Mouse (Mus musculus) NIH3T3 (cell line): ENCODE measurements around the gene Spo11.

Experiments used
- DNase-seq: peaks from one replicate; pipeline ENCODE4 v3.0.0-alpha.2; 2012; ENCODE audit warnings: low read depth

Spo11 gene

GRCm38 (mm10) chr2:173034998-173035397 is 57.5 kb downstream of the Spo11 start:
- DNase-seq = no peak

- no peak for DNase-seq
These were observed 58.2 kb downstream of the Spo11 start for GRCm38 (mm10) chr2:173035653-173036052.

DNA sequence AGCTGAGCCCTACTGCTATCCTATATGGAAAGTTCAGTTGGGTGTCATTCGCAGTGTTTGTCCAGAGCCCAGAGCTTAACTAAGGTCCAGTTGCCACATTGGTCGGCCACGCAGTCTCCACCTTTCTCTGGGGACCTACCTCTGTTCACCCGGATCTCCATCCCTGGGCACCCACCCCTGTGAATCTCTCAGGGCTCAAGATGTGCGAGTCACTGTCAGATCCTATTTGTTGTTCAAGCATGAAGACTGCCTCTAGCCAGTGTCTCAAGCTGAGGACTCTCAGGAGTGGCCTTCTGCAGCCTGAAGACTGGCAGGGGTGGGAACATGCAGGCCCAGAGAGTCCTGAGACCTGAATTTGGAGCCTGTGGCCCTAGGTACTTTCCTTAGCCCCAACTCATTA is 58.6 kb downstream of the Spo11 start:
- no peak for DNase-seq

DNA sequence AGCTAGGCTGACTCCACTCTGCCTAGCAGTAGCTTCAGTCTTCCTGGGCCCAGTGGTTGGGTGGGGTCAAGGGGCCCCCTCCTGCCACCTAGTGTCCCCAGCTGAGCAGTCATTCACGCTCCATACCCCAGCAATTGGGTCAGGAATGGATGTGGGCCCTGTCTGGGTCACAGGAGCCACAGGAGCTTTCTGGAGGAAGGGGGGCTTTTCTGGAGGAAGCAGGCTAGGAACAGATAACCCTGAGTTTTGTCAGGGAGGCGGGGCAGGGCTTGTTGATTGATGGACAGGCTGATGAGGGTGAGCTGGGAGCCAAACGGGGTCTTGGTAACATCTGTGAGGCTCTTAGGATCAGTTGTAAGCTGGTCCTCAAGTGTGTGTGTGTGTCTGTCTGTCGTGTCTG is 59.1 kb downstream of the Spo11 start:
- DNase-seq = no peak

DNA sequence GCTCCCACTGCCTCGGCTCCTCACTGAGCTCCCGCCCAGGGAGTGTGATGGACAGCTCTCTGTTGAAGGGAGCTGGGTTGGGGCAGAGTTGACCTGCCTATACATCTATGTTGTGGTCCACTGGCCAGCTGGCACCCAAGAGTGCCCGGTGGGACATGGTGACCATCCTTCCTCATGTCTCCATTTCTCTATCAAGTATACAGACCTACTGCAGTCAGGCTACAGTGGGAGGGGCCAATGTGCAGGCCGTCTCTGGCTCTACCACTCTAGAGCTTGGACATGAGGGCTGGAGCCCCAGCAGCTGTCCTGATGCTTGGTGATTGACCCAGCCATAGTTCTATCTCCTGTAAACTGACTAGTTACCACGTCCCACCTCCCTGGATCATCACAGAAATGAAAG is 59.8 kb downstream of the Spo11 start:
- no peak for DNase-seq

- no peak for DNase-seq
These were observed 60.5 kb downstream of the Spo11 start for GRCm38 (mm10) chr2:173037827-173038607.

DNA sequence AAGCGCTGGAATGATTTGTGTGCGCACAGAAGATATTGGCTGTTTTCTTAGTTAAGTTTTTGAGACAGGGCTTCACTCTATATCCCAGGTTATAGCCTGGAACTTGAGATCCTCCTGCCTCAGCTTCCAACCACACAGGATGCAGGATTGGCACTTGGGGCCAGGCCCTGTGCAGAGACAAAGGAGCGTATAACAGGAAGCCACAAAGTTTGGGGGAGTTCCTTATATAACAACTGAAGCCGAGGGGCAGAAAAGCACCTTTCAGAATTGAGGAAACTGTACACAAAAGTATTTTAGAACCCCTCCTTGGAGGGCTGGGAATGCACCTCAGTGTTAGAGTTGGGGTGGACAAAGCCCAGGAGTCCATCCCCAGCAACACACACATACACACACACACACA is 61.5 kb downstream of the Spo11 start:
- DNase-seq = no peak

GRCm38 (mm10) chr2:173040803-173041202 is 63.3 kb downstream of the Spo11 start:
- no peak for DNase-seq

- no peak for DNase-seq
These were observed 63.7 kb downstream of the Spo11 start for GRCm38 (mm10) chr2:173041242-173041641.

GRCm38 (mm10) chr2:173041893-173042292 is 64.4 kb downstream of the Spo11 start:
- no peak for DNase-seq

GRCm38 (mm10) chr2:173042504-173043162 is 65.1 kb downstream of the Spo11 start:
- no peak for DNase-seq
